Mouse (Mus musculus) monocyte, adult 2 months (primary cell): ENCODE data around the gene Stip1.
"Not testable (repeated sequence)": the region's sequence is repeated elsewhere in the genome, so short reads cannot be mapped to it uniquely, and the experiment has no call there.

ENCODE experiments used
- DNase-seq, 2 experiments: peaks; one replicate each; pipeline ENCODE4 v3.0.0; 2022; ENCODE audit warnings: low spot score in 2 of 2, low read depth in 1 of 2

Gene Stip1

DNA sequence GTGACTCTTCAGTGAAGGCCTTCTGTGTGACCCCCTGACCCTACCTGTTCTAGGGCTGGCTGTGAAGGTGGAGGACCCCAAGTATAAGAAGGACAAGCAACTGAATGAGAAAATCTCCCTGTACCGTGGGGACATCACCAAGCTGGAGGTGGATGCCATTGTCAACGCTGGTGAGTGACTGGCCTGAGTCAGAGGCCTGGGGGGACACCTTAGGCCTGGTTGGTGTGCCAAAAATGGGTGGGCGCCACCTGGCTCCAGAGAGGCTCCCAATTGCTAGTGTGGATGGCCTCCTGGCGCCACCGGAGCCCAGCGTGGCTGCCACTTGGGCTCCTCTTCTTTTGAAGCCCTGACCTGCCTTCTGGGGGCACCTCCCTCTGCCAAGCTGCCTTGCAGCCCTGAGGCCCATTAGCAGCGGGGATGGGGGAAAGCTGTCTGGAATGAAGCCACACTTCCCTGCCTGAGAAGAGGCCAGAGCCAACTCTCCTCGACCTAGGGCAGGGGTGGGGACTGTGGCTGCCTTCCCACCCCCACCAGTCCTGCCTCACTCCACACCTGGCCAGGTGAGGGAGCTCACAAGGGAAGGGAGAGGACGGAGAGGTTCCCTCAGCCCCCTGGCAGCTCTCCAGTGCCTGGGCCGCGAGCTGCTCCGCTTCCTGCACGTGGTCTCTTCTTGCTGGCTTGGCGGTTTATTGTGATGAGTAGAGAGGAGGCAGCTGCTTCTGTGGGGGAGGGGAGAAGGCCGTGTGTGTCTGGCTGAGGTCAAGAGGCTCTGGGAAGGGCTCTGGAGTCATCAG is 26.5 kb upstream of the Stip1 start:
- no peak for DNase-seq

DNA sequence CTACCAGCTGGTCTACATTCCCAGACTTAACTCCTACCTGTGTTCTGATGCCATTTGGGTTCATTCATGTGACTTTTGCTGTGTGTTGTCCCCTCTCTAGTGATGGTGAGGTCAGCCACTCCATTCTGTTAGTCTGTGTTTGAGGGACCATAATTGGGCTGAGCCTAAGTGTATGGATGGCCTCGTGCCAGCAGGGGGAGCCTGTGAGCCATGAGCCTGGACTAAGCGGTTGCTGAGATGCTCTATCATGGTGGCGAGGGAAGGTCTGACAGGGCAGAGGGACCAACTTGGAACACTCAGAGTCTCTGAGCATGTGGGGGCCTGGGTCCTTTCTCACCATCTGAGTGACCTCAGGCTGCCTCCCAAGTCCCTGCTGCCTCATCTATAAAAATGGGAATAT is 24.8 kb upstream of the Stip1 start:
- peak in 1 of 2 experiments; percentile 73 for DNase-seq

DNA sequence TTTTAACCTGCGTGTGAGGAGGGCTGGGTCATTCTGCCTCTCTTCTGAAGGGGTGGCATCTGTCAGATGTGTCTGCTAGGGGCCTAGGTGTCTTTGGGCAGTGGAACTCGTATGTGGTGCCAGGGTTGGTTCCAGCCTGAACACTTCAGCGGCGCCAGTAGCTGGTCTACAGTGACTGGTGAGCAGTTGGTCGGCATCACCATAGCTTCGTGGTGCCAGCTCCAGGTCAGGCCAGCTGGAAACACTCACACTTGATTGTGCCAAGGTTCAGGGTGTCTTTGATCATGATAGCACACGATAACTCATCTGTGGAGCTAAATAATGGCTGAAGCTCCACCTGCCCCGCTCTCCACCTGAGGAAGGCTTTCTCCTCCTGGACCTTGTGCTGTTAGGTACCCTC is 23.1 kb upstream of the Stip1 start:
- no peak for DNase-seq

DNA sequence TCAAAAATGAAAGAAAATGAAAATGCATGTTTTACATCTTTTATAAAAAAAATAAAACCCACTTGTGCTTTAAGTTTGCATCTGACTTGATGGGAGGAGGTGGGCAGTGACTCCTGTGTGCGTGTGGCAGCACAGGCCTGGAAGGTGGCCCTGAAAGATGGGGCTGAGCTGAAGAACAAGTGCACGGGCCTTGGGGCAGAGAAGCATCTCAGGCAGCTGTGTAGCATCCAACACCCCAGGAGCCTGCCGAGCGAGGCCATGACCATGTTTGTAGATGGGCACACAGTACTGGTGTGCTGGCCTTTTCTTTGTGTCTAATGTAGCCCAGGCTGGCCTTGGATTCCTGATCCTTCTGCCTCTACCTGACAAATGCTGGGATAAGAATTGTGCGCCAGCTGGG is 22.3 kb upstream of the Stip1 start:
- DNase-seq = no peak

DNA sequence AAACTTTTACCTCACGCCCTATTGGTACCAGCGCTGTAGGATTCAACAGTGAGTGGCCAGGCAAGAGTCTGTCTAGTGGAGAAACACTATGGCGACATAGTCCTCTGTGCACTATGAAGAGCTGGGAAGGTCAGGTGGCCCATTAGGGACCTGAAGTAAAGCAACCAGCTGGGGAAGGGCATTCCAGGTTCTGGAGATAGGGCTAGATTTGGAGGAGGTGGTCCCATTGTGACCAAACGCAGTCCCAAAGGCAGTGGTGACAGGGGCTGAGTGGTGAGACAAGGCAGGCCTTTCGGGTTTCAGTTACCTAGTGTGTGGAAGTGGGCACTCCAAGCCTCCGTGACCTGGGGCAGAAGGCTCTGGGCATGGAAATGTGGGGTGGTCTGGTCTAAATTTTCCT is 18.8 kb upstream of the Stip1 start:
- no peak for DNase-seq

DNA sequence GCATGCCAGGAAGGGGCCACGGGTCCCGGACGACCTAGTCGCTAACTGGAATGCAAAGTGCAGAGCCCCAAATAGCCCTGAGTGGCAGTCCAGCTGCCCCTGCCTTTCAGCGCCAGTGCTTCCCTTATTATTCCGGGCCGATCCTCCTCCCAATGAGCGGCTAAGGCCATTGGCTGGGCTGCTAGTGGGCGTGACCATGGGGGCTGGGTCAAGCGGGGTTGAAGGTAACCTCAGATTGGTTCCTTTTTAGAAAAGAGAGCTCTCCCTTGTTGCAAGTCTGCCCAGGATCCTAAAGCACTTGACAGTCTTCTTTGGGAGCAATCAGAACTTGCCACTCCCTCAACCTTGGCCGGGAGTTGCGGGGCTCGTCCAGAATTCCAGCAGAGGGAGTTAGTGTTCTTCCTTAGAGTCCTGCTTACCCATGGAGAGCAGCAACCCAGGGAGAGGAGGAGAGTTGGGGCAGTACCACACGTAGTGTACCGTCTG is 18.0 kb upstream of the Stip1 start:
- DNase-seq = peak; percentile 54 to 72

DNA sequence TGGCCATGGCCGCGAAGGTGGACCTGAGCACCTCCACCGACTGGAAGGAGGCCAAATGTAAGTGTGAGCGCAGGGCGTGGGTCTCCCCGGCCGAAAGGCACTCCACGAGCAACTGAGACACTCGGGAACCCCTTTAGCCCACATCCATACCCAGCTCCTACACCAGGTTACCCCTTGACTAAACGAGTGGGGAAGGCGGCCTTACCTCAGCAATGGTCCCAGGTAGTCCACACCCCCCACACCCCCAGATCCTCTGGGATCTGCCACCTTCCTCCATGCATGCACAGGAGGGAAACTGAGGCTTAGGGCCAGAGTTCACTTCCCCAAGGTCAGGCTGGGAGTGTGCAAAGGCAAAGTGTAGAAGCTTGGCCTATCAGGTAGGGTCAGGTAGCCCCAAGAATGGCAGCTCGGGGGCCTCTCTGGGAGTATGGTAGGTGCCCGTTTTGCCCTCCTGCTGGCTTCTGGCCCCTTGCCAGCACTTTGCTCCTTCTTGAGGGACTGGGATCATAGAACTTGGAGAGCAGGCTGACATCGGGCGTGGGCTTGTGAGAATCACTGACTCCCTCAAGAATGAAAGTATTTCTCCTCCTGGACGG is 17.5 kb upstream of the Stip1 start:
- no peak for DNase-seq

DNA sequence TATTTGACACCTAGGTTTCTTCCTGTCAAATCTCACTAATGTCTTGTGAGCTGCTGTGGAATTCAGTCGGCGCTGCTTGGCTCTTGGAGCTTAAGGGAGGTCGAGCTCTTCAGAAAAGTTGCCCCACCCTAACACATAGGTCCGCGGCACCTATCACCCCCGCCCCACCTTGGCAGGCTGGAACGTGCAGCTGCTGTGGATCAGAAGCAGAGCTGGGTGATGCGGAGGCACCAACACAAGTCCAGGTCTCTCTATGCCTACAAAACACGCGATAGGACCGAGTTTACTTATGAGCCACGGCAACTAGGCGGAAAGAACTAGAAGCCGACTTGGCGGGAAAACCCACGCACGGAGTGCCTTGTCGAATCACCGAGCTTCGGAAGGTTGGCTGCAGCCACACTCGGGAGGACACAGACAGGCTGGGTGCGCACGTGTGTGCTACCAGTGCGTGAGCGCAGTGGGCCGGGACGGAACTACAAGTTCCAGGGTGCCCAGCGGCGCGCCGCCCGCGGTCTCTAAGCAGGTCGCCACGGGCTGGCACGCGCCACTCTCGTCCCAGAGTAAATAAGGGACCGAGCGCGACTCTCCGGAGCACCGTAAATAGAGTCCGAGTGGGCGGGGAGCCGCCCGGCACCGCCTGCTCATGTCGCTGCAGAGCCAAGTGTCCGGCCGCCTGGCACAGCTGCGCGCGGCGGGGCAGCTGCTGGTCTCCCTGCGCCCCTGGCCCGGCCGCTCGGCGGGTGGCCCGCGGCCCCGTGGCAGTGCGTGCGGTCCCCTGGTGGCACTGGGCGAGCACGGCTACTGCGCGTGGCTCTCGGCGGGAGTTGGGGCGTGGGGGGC is 16.7 kb upstream of the Stip1 start, which contains the start of gene Macrod1:
Gene Macrod1 (plus strand): TSS at position 563 of the 840 bp plus-strand sequence.
- peak; percentile 39 to 52 for DNase-seq

DNA sequence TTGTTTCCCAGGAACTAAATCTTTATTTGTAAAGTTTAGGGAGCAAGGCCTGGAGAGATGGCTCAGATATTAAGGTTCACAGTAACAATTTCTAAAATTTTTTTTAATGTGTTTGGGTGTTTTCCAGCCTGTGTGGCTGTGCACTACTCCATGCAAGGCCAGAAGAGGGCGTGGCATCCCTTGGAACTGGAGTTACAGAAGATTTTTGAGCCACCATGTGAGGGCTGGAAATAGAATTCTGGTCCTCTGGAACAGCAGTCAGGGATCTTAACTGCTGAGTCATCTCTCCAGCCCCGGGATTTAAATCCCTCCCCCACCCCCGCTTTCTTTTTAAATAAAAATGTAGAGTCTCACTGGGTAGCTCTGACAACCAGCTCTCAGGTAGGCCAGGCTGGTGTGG is 15.4 kb upstream of the Stip1 start:
- no peak for DNase-seq

DNA sequence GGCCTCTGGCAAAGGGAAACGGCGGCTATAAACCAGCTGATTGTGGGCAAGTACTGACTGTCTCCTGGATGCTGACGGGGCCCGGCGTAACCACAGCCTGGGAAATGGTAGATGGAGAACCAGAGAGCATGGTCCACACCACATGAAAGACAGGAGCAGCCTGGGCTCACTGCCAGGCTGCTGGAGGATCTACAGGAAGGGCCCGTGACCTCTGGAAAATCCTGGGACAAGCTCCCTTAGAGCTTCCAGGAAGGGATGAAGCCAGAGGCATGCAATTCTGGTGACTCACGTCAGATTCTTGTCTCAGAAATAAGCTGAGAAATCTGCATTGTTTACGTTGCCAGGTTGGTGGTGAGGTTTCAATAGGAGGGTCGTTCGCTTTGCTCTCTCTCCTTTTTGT is 15.0 kb upstream of the Stip1 start:
- DNase-seq = no peak

DNA sequence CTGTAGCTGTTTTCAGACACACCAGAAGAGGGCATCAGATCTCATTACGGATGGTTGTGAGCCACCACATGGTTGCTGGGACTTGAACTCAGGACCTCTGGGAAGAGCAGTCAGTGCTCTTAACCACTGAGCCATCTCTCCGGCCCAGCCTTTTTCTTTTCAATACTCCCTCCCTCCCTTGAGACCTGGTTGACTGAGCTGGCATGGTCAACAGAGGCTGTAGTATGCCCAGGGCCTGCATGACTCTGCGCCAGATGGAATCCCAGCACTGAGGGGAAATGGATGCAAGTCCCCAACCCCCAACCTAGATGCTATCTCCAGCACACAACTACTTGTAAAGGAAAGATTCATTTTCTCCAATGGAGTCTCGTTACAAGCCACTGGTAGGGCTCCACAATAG is 13.6 kb upstream of the Stip1 start:
- not testable (repeated sequence) for DNase-seq

DNA sequence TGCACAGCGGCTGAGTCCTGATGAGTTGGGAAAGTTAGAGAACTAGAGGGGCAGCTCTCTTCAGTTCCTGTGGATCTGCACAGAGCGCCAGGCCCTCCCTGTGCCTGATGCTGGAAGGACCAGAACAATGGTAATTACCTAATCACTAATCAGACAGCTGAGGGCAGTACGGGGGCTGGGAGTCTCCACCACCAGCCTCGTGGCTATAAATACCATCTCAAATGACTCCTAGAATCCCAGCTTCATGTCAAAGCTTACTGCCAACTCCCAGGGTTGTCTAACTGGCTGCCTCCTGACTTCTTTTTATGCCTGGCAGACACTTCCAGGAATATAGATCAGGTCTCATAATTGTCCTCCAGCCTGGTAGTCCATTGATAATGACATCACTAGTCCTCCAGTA is 4.9 kb upstream of the Stip1 start:
- no peak for DNase-seq

DNA sequence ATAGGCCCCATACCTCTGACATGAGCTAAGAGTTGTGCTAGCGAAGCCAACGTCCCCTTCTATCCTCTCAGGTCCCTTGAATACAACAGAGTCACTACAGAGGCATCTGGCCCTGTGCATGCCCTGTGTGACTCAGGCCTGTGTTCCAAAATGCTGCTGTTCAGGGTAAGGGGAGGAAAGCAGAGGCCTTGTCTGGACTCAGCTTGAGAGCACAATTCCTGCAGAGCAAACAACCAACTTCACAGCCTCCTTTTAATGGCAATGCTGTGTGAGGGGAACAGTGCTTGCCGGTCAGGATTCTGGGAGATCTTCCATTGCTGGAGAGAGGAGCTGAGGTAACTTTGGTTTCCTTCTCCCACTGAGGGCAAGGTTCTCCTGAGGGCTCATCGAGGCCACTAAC is 4.5 kb upstream of the Stip1 start:
- no peak for DNase-seq

DNA sequence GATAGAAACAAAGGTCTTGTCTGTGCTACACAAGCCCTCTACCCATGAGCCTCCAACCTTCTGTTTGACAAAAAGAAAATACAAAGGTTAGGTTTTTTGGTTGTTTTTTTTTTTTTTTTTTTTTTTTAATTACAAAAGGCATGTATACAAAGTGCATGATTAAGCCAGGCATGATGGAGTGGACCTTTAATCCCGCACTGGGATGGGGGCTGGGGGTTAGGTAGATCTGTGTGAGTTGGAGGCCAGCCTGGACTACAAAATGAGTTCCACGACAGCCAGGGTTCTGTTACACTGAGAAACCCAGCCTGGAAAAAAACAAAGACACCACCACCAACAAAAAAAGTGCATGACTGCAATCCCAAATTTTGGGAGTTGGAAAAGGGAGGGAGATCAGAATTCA is 1.4 kb upstream of the Stip1 start:
- DNase-seq = no peak

DNA sequence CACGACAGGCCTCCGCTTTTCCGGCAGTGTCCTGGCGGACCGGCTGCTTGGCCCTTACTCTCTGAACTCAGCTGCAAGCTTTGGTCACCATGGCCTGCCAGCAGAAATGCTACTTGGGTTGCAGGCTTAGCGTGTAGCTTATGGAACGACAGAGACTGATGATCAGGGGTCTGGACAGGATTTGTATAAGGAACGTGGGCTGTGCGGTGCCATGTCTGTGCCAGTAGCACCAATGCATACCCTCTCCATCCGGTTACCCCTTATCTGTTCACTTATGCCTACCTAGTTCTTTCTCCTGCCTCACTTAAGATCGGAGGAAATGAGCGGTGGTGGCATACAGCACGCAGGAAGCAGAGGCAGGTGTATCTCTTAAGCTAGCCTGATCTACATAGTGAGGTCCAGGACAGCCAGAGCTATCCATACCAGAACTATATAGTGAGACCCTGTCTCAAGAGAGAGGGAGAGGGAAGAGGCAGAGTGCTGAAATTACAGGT is 917 bp upstream of the Stip1 start:
- DNase-seq = no peak

DNA sequence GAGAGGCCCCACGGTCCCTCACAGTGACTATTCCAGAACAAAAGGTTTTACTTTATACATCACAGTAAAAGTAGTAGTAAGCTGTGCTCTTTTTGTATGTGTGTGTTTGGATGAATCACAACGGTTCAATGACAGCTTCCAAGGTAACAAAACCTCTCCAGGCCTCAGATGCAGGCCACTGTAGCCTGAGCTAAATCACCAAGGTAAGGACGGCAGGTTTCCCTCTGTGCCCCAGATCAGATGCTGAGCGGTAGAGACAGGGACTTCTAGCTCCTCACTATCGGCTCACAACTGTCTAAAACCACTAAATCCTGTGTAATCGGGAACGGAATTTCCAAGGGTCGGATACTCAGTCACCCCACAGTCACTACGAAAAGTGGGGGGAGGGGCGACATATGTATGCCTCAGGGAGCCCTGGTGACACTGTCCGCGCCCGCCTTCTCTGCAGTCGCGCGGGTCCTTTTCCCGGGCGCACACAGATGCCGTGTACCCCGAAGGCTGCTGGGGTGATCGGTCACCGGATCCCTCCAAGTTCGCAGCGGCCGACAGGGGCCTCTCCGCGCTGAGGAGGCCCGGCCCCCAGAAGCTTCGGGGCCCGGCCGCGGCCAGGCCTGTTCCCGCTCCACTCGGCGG is 563 bp downstream of the Stip1 start:
- peak in 1 of 2 experiments; percentile 18 for DNase-seq

DNA sequence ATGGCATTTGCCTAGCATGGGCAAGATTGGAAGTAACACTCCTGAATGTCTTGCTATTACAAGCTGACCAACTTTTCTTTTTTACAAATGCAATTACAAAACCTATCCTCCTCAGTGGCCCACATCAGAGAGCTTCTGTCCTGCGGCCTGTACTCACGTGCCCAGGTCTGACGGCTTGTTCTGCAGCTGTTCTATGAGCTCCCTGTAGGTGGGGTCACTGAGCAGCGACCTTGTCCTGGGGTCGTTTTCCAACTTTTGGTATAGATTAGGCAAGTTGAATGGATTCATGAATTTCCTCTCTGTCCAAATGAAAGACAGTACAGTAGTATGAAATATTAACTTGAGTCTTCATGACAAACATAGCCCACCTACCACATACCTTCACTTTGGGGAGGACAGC is 5.8 kb downstream of the Stip1 start:
- no peak for DNase-seq

DNA sequence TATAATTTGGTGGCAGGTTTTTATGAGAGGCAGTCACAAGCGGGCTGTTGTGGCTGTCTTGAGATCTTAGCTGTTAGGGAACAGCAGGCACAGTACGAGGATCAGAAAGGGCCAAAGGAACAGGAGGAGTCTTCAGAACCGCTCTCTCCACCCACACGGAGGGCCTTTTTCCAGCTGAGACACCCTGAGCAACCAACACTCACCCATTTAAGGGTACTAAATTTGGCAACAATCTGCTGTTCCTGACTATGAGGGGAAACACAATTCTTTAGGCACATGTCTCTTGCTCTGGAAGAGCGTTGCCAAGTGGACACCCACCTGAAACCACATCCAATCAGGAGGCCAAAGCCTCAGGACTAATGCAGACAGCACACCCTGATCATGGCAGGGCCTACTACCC is 10.2 kb downstream of the Stip1 start:
- DNase-seq = no peak

DNA sequence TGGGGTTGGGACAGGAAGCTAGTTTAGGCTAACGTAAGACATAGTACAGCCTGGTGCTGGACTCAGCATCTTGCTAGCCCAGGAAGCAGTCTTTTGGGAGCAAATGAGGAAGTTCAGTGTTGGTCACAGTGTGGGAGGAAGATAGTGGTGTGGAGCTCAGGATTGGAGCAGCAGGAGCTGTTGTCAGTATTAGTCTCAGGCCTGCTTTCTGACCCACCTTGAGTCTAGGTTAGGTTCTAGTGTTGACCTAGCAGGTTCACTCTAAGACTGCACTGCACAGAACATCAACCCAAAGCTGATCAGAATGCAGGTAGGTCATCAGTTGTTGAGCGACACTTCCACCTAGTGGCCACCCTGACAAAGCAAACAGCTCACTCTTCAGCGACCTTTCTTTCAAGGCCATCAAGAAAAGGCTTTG is 19.5 kb downstream of the Stip1 start:
- DNase-seq = peak in 1 of 2 experiments; percentile 42

DNA sequence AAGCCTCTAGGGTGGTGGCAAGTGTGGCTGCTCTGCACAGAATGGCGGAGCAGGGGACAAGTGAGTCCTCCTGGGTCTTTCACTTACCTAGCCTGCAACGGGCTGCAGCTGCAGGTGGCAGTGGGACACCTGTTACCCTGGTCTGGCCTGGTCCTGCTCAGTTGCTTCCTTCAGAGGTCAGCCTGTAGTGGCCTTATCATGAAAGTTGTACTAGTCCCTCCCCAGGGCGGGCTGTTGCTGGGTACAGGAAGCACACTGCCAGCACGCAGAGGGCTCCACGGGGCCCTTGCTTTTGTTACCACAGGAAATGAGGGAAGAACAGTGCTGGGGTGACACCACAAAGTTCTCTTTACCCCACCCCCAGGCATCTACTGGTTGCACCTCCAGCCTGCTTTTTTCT is 20.6 kb downstream of the Stip1 start, which contains the start of gene Fermt3:
Gene Fermt3 (minus strand): TSS at position 279 of the 400 bp plus-strand sequence.
- DNase-seq = peak; percentile 48 to 72

DNA sequence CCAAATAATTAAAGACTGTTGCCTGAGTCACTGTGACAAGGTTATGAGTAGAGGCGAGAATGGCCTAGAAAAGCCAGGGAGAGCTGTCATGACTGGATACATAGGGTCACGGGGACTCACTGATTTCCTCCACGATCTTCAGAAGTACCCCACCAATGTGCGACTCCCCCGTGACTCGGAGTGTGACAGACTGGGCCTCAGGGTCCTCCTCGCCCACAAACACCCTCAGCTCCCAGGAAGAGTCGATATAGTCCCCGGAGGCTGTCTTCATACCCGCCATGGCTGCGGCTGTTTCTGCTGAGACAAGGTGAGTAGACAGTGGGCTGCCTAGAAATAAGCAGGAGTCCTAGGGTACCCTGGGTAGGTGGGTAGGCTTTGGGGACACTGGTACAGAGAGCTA is 21.2 kb downstream of the Stip1 start:
- DNase-seq = peak in 1 of 2 experiments; percentile 29
